Mouse (Mus musculus) fibroblast of lung, adult 2 months (primary cell): ENCODE results near the gene Gadl1.
"Not testable (repeated sequence)": the region's sequence is repeated elsewhere in the genome, so short reads cannot be mapped to it uniquely, and the experiment has no call there.

Source experiments
- DNase-seq: peaks from one replicate; pipeline ENCODE4 v3.0.0-alpha.2; 2011; ENCODE audit warnings: low read depth

Gadl1 gene

DNA sequence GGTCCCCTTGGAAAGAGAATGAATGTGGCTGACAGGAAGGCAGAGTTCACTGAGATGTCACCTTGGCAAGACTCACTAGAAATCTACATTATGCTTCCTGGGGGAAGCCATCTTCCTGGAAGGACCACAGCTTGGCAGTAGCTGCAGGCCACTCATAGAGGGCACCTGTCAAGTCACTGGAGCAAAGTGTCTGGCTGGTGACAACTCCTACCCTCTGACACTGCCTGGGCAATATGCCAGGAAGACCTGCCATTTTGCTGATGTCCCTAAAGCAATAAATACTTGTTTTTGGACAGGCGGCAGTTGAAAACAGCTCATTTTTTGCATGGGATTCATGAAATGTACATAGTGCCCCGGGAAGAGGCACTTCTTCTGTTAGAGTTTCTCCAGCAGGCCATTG, 119.8 kb downstream of the Gadl1 start:
- no peak for DNase-seq

DNA sequence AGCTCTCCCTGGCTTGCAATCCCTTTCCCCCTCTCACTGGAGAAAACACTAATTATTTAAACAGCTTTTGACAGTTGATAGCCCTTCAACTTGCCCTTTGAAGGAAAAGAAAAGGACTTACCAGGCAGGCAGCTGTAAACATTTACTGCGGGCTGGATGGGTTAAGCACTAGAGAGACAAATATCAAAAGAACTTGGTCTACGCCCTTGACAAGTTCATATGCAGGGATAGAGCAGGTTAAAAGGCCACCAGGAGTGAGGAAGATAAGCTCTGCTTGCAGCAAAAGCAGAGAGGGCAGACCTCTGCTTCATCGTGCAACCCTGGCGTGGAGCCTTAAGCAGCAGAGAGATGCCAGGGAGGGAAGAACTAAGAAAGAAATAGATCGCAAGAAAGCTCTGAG, 123.5 kb downstream of the Gadl1 start:
- no peak for DNase-seq

DNA sequence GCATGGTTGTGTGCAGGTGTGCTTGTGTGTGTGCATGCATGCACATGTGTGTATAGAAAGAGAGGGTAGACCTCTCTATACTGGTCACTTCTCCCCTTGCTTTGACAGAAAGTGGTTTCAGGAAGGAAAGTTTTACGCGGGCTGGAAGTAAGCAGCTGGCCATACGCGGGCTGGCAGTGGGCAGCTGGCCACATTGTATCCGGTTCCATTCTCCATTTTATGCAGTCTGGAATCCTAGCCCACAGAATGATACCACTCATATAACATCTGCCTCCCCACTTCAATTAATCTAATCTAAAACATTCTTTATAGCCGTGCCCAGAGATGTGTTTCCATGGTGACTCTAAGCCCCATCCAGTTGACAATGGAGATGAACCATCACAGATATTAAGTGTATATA, 129.0 kb downstream of the Gadl1 start:
- no peak for DNase-seq

DNA sequence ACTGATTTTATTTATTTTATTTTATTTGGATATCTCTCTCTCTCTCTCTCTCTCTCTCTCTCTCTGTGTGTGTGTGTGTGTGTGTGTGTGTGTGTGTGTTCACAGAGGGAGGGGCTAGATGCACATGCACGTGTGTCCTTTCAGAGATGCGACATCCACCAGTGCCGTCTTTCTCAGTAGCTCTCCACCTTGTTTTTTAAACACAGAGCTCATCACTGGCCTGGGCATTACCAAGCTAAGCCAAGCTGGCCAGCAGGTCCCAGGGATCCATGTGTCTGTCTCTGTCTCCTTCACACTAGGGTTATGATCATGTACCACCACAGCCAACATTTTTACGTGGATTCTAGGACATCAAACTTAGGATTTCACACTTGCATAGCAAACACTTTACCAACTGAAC, 130.7 kb downstream of the Gadl1 start:
- no peak for DNase-seq

DNA sequence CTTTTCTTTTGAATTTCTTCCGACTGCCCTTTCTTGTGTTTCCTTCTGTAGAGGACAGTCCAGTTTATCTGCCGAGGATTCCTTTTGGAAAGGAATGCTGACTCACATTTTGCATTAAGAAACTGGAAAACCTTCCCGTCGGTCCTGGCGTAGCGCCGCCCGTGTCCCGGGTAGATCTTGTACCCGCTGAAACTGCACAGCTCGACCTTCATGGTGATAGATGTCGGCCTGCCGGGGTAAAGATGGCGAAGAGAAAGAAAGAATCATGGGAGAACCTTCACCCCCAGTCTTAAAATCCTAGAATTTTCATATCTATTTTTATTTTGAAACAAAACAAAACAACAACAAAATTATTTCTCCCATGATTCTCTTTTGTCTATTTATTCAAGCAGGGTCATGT, 131.6 kb downstream of the Gadl1 start:
- not testable (repeated sequence) for DNase-seq

DNA sequence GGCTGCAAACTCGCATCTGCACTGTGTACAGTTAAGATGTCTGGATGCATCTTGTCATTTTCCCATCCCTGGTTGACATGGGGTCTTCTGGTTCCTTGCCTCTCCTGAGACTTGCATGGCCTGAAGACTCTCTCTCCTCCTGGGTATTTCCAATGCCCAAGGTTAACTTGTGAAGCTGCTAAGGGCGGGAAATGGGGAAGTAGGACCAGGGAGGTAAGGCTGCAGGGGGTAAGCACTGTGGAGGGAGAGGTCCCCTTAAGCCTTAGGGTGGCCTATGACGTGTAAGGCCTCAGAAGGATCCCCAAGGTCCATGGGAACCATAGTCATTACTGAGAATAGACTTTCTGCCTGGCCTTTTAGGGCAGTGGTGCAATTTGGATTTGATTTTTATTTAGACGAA, 132.1 kb downstream of the Gadl1 start:
- no peak for DNase-seq

DNA sequence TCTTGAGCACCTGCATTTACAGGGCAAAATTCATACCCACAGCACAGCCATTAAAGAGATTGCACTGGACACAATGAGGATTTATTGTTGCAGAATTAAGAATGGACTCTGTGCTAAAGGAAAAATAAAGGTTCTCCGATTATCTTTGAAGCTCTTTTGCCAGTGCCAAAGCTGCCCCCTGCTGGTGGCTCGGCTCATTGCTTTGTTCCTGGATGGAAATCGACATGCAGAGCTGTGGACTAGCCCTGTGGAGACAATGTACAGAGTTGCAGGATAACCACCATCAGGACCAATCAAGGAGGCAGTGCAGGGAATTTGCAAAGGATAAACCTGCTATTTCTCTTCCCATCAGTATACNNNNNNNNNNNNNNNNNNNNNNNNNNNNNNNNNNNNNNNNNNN, 132.5 kb downstream of the Gadl1 start:
- DNase-seq = peak; percentile 22

DNA sequence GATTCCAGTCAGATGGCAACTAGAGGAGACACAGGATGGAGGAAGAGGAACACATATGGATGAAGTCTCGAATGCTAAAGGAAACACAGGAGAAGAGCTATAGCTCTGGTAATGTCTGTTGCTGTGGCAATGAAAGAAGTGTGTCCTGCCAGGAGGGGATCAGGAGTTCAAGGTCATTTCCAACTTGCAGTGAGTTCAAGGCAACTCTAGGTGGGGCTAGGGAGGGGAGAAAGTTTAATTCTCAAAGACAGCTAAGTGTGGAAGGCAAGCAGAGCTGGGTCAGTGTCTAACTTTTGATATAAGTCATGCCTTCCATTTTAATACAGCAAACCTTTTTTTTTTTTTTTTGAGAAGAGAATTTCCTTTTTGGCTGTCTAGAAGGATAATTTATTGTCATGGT, 140.7 kb downstream of the Gadl1 start:
- DNase-seq = no peak

DNA sequence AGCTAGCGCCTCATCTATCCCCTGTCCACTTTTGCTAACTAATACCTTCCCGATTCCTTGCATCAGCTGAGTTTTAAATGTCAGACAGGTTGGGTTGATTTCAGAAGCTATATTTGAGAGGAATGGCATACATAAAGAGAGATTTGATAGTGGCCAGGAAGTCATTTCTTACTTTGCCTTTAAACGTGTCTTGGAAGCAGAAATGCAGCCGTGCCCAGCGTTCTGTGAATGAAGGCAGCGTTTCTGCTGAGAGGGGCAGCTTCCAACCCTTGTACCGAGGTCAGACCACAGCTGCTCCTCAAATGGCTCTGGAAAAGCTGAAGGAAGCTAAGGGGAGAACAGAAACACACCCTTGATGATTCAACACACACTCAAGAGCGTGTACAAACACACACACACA, 144.7 kb downstream of the Gadl1 start:
- no peak for DNase-seq

DNA sequence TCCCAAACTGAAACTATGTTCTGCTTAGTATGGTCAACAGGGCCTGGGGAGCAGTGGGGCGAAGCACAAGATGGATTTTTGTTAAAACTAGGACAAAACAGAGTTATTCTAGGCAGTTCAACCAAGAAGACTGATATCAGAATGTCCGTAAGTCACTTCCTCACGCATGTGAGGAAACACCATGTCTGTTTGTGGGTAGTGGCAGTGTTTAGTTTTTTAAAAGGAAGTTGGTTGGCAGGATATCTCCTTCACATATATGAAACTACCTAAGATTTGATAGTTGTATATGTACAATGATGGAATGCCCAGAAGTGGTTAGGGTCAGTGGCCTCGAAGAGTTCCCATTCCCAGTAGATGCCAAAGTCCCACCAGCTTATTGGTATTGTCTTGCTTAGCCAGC, 149.2 kb downstream of the Gadl1 start:
- no peak for DNase-seq

DNA sequence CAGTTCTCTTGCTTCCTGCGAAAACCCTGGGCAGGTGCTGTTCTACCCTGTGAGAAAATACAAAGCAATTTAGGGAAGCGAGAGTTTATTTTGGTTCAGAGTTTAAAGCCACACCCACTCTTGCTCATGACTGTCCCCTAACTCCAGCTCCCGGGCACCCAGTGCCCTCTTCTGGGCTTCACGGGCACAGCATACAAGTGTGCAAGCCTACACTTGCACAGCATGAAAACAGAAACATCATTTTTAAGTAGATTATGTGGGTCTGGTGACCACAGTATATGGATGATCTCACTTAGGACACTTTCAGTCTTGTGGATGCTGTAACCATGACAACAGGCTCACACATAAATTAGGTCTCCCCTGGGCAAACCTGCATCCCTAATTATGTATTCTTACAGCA, 149.9 kb downstream of the Gadl1 start:
- no peak for DNase-seq

DNA sequence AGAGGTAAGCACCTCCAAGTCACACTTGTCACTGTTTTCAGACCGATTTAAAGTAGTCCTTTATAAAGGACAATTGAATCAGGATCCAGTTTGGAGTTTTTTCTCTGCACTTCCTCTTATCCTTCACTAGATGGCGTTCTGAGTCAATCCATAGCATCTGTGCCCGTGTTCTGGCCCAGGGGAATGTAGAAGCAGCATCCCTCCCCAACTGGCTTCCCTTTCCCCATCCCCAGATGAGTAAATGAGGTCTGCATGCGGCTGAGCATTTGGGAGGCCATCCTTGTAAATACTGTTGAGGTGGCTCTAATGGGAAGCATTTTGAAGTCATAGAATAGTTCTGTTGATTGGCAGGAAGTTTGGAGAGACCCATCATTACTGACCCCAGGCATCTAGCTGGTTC, 151.4 kb downstream of the Gadl1 start:
- no peak for DNase-seq

DNA sequence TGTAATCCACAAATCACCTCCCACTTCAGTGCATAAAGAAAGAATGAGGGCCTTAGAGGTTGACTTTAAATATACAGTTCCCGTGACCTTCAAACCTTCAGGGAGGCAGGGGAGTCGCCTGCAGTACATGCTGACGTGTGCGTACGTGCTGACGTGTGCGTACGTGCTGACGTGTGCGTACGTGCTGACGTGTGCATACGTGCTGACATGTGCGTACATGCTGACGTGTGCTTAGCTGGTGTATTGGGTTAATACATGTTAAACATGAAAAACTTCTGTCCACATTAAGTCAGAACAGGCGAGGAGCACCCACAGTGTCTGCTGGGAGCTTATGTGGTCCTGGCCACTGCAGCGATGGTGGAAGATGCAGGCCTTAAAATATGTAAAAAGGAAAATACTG, 155.5 kb downstream of the Gadl1 start:
- no peak for DNase-seq

DNA sequence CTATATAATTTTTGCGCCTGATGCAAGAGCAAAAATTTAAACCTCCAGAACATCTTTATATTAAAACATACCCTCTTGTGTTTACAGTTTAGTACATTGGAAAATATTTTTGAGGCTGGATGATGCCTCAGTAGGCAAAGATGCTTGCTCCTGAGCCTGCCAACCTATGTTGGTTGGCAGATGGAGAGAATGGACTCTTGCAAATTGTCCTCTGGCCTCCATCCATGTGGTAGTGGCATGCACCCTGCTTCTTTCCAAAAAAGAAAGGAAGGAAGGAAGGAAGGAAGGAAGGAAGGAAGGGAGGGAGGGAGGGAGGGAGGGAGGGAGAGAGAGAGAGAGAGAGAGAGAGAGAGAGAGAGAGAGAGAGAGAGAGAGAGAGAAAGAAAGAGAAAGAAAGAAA, 162.3 kb downstream of the Gadl1 start:
- not testable (repeated sequence) for DNase-seq

DNA sequence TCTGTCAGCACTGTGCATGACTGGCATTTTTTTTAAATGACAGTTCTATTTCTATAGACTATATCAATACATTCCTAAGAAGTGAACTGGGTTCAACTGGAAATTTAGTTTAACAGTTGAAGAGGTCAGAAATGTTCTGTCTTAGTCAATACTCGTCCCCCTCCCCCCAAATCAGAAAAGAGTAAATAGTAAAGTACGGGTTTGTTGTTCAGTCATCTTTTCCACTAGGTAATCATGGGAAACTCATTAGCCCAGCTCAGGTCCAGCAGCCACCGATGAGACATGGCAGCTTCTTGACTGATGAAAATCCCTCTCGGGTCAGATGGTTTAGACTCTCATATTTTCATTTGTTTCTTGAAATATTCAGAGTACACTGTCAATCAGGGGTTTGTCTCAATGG, 166.9 kb downstream of the Gadl1 start:
- no peak for DNase-seq

DNA sequence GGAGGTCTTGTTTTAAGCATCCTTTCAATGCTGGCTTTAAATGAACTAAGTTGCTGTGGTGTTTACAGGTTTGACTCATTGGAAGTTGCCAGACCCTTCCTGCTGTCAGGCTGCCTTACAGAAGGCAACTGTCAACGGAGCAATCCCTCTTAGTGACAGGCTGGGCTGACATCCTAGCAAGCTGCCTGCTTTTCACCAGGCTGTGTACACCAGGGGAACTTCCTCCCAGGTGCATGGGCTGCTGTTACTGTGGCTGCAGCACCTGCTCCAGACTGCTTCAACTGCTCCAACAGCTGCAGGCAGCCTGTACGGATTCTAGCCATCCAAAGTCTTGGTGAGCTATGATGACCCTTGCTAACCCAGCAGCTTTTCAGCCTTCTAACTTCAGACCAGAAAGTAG, 167.7 kb downstream of the Gadl1 start:
- DNase-seq = no peak

DNA sequence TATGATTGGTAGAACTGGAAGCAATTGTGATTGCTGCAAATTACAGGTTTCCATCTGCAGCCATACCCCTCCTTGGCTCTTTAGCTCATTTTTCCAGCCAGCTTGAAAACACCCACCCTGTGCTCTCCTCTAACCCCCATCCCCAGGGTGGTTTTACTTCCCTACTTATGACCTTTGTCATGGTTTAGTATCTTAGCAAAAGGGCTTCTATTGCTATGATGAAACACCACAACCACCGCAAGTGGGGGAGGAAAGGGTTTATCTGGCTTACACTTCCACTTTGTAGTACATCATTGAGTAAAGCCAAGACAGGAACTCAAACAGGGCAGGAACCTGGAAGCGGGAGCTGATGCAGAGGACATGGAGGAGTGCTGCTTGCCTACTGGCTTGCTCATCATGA, 168.2 kb downstream of the Gadl1 start:
- DNase-seq = no peak

DNA sequence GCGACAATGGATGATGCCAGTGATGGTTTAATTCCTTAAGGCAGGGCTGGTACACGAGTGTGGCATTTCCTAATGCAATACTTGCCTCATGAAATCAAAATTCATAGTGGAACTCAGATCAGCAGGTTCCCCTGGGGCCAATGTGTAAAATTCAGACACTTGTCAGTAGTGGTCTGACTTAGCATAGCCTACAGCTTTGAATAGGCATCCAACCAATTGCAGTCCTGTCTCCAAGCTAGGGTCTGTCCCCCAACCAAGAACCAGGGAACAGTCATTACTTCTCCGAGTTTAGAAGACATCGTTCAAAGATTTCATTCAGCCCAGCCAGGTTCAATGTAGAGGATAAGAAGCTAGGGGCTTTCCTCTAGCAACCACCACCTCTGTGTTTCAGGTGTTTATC, 172.5 kb downstream of the Gadl1 start:
- DNase-seq = no peak

DNA sequence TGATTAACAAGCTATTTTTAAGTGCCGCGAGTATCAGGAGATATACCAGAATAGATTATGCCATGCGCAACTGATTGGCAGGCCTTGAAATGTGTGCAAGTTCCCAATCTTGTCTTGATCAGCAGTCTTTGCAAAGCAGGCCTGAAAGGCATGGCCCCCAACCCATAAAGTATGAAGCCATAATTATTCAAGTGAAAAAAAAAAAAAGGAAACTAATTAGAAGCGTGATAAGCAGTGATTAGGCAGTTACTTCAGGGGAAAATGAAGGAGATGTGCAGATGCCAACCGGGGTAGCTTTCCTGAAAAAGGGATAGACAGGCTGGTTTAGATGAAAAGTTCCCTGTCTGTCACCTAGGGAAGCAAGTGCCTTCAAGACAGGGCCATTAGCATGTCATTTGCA, 174.0 kb downstream of the Gadl1 start:
- no peak for DNase-seq

DNA sequence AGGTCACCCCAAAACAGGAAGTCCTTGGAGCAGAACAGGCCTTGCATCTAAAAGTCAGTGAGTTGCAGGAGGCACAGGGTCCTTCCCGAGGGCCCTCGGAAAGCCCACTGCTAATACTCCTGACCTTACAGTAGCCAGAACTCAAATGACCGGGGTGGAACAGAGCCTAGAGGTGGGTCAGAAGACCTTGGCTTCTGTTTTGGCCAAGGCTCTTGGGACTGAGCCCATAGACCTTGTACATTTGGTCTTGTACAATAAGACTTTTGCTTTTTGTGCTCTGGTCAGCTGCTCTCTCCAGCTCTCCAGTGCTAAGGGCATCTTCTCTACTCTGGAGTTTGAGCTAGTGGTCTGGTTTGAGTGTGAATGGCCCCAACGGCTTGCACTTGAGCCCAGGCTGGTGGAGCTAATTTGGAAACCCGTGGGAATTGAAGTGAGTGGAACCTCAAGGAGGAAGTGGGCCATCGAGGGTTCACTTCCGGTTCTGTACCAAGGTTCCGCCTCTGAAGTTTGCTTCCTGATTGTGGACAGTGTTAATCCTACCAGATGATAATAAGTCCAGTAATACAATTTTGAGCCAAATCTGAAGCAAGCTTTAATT, 174.6 kb downstream of the Gadl1 start:
- no peak for DNase-seq

DNA sequence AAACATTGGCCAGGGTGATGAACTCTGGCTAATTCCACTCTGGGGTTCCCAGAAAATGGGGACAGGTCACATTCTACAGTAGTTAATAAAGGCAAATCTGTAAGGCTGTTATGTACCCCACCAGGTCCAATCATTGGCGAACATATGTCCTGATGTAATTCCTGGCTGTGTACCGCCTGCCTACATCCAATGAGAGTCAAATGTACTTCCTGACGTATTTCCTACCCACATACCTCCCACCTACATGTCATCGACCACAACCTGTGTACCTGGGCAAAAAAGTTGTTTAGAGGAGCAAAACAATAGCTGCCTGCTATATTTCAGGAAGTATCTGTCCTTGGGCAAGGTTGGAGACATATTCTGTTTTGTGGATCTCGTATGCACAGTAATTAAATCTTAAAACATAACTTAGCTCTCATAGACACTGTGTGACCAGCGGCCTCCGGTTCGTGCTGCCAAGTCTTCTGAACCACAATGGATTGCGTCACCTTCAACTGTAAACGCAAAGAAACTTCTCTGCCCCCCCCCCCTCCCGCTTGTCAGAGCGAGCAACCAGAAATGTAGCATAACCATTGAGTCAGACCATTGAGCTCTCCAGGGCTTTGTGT, 175.2 kb downstream of the Gadl1 start:
- no peak for DNase-seq

DNA sequence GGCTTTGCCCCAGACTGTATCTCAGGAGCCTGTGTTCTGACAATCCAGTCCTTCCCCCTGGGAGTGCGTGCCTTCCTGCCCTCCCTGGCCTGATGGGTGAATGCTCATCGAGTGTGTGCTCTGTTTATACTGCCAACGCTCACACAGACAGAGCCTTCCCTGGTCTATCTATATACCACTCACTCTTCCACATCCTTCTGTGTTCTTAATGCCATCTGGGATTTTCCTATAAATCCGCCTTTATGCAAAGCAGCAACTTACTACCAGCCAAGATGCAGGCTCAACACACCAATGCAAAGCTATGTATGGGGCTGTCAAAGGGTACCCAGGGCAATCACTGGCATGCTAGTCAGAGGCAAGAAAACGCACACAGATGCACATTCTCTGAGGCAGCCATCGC, 176.7 kb downstream of the Gadl1 start:
- DNase-seq = no peak

DNA sequence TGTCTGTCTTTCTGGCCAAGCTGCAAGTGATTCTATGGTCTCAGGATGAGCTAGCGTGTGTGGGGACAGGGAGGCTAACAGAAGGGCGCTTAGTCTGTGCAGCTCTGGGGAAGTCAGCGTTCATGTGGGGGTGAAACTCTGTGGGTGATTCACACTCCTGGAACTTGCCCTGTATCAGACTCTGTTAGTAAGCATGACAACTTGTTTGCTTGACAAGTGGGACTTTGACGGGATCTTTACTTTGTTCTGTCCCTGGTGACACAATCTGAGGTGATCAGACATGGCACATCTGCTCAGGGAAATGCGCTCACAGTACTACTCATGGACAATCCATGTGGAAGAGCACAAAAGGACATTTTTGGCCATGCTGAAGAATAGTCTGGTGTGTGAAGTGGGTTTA, 178.0 kb downstream of the Gadl1 start:
- DNase-seq = no peak

DNA sequence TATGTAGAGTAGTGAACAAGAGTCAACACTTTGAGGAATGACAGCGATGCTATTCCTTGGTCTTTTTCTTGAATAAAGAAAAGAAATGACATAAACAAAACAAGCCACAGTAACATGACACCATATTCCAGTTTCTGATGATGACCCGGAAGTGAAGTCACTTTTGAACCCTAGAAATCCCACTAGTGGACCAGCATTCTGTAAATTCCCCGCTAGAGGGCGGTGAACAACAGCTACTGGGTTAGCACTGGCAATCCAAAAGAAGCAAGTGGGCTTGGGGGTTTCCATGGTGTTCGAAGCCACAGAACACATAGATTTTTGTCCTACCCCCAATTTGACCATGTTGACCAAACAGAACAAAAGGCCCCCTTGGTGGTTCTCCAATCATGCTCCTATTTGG, 178.6 kb downstream of the Gadl1 start:
- DNase-seq = peak; percentile 44

DNA sequence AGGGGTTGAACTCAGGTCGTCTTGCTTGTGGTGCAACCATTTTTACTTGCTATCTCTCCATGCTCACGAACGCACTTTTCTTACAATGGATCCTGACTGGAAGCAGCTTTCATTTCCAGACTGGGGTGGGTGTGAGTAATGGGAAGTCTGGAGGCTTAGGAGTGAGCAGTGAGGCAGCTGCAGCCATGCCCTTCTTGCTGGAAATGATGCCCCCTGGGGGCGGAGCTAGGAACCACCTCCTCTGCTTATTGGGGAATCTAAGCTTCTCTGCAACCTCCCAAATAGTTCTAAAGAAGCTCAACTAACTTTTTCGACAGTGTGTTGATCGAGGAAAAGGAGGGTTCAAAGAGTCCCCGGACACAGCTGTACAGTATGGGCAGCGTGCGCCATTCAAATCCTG, 179.7 kb downstream of the Gadl1 start:
- DNase-seq = no peak
